Mouse (Mus musculus): Measurements from ENCODE around the gene Dffb.

The Dffb gene

GRCm38 (mm10) chr4:153974431-153975291 lies at the start of gene Dffb, which contains the start of gene Cep104:
Dffb (minus strand) TSS chr4:153975126.
Cep104 (plus strand) TSS chr4:153975194.
- peak; percentile 98 for DNase-seq (ENCODE audit: low spot score)

- DNase-seq (ENCODE audit: low spot score): no peak
These were observed 49.1 kb upstream of the Dffb start for GRCm38 (mm10) chr4:154023754-154024601.

- no peak for DNase-seq (ENCODE audit: low spot score)
These were observed 47.9 kb upstream of the Dffb start for GRCm38 (mm10) chr4:154022844-154023243.

GRCm38 (mm10) chr4:154022407-154022806 lies 47.5 kb upstream of the Dffb start:
- DNase-seq (ENCODE audit: low spot score): no peak

- no peak for DNase-seq (ENCODE audit: low spot score)
These were observed 46.5 kb upstream of the Dffb start for GRCm38 (mm10) chr4:154021432-154021831.

GRCm38 (mm10) chr4:154019571-154019970 lies 44.6 kb upstream of the Dffb start:
- DNase-seq (ENCODE audit: low spot score): no peak

GRCm38 (mm10) chr4:154015476-154015875 lies 40.5 kb upstream of the Dffb start:
- no peak for DNase-seq (ENCODE audit: low spot score)

GRCm38 (mm10) chr4:154012132-154012882 lies 37.4 kb upstream of the Dffb start:
- no peak for DNase-seq (ENCODE audit: low spot score)

GRCm38 (mm10) chr4:154011646-154012089 lies 36.7 kb upstream of the Dffb start, which contains the start of gene Lrrc47:
Lrrc47 (plus strand) TSS chr4:154011731.
- peak; percentile 54 for DNase-seq (ENCODE audit: low spot score)

GRCm38 (mm10) chr4:154010907-154011645 lies 36.1 kb upstream of the Dffb start:
- DNase-seq (ENCODE audit: low spot score): no peak

- DNase-seq (ENCODE audit: low spot score): no peak
These were observed 32.8 kb upstream of the Dffb start for GRCm38 (mm10) chr4:154007759-154008158.

- DNase-seq (ENCODE audit: low spot score): no peak
These were observed 31.3 kb upstream of the Dffb start for GRCm38 (mm10) chr4:154006264-154006663.

GRCm38 (mm10) chr4:154005488-154005887 lies 30.6 kb upstream of the Dffb start:
- DNase-seq (ENCODE audit: low spot score): no peak

GRCm38 (mm10) chr4:153993505-153993904 lies 18.6 kb upstream of the Dffb start:
- no peak for DNase-seq (ENCODE audit: low spot score)

GRCm38 (mm10) chr4:153992715-153993114 lies 17.8 kb upstream of the Dffb start:
- DNase-seq (ENCODE audit: low spot score): no peak

- no peak for DNase-seq (ENCODE audit: low spot score)
These were observed 5.5 kb upstream of the Dffb start for GRCm38 (mm10) chr4:153980470-153980869.

GRCm38 (mm10) chr4:153979243-153979642 lies 4.3 kb upstream of the Dffb start:
- DNase-seq (ENCODE audit: low spot score): no peak

GRCm38 (mm10) chr4:153975768-153976167 lies 842 bp upstream of the Dffb start:
- DNase-seq (ENCODE audit: low spot score): no peak

GRCm38 (mm10) chr4:153975292-153975662 lies 351 bp upstream of the Dffb start:
- no peak for DNase-seq (ENCODE audit: low spot score)

GRCm38 (mm10) chr4:153968063-153968462 lies 6.9 kb downstream of the Dffb start:
- no peak for DNase-seq (ENCODE audit: low spot score)

GRCm38 (mm10) chr4:153967556-153967955 lies 7.4 kb downstream of the Dffb start:
- DNase-seq (ENCODE audit: low spot score): no peak

Measured in ovary, postnatal 10 days (tissue).